Mouse (Mus musculus) hindbrain, embryonic 12.5 days (tissue): Measurements from ENCODE around the gene Clca2. TPM values are rescaled to one million over a fixed set of nuclear protein-coding genes. Genes with fewer than 3 reads are reported as not detected.

Source experiments
- ATAC-seq: fragments of 200-750 bp; cut with Nextera tagmentation; 2 replicates; pipeline ENCODE4 v1.8.0; 2017; ENCODE audit warnings: moderate TSS enrichment; ENCODE audit not compliant: low FRiP score
- H3K27ac ChIP-seq: fragments of 300-500 bp; sonication (generic); 2 replicates; pipeline ENCODE4 v1.5.1; 2016; ENCODE audit warnings: mild to moderate bottlenecking
- H3K27me3 ChIP-seq: fragments of 300-500 bp; sonication (generic); 2 replicates; pipeline ENCODE4 v1.6.1; 2016; ENCODE audit warnings: mild to moderate bottlenecking
- H3K36me3 ChIP-seq: fragments of 300-500 bp; sonication (generic); 2 replicates; pipeline ENCODE4 v1.6.1; 2016; ENCODE audit warnings: mild to moderate bottlenecking
- H3K4me1 ChIP-seq: fragments of 300-500 bp; sonication (generic); 2 replicates; pipeline ENCODE4 v1.6.1; 2016
- H3K4me2 ChIP-seq: fragments of 300-500 bp; sonication (generic); replicated peaks from 2 replicates; pipeline ENCODE4 v1.6.1; 2016; ENCODE audit warnings: mild to moderate bottlenecking
- H3K4me3 ChIP-seq: fragments of 300-500 bp; sonication (generic); 2 replicates; pipeline ENCODE4 v1.5.1; 2016; ENCODE audit warnings: mild to moderate bottlenecking
- H3K9ac ChIP-seq: fragments of 300-500 bp; sonication (generic); 2 replicates; pipeline ENCODE4 v1.6.1; 2016; ENCODE audit warnings: mild to moderate bottlenecking, moderate library complexity
- H3K9me3 ChIP-seq: fragments of 300-500 bp; sonication (generic); replicated peaks from 2 replicates; pipeline ENCODE4 v1.6.1; 2016; ENCODE audit warnings: mild to moderate bottlenecking
- WGBS: fragments of 180-500 bp; shearing (Covaris S2); methylation state at CpG from one replicate; pipeline ENCODE4 v1.1.7; 2016; 5-methylcytosine and 5-hydroxymethylcytosine counted together
- polyA plus RNA-seq: library from polyadenylated mRNA; unstranded; fragments of >200 nt; fragmentation: Nextera tagmentation; extraction: Ambion mirVana; gene quantifications from 2 replicates; pipeline ENCODE4 v1.2.1, GENCODE M21; 2016

Clca2 gene
- polyA plus RNA-seq, 1 experiment from 2014 or later = 0.08 TPM

DNA sequence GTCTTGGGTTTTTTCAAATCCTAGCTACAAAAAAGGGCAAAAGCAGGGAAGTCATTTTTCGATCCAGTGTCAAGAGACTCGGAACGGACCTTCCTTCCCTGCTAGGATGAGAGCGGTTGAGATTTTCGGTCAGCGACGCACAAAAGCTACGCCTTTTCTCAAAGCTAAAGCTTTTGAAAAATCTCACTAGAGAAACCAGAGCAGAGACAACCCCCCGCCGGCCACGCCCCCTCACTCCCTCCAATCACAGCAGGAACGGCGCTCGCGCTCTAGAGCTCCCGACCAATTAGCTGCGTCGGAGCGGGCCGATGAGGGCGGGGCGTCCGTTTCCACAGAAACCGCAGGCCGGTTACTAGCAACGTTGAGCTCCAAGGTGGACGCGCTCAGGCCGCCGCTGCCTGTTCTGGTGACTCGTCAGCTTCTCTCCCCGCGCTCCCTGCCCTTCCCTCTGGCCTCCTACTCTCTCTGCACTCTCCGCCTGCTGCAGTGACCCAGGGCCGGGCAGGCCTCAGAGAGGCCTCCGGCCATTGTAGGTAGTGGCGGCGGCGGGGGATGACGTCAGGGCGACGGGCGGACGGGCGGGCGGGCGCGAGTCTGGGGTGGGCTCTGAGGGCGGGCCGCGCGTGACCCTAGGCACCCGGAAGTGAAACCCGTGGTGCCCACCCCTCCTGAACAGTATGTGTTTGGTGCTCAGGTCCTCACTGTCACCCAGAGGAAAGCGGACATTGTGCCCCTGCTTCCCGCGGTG, 19.2 kb upstream of the Clca2 start, which contains the start of gene Odf2l:
Odf2l (plus strand) TSS at position 335 of the 748 bp plus-strand sequence.
- under 1% methylated on average over 54 of the region's 57 CpGs for WGBS
- H3K9ac ChIP-seq = peak within 1 kb of the TSS; percentile 81
- H3K4me2 ChIP-seq = peak within 1 kb of the TSS; percentile 75
- H3K4me1 ChIP-seq = peaks cover 9% of the 10 kb centered on the region; the same call in 1 of the 2 replicates
- peak within 1 kb of the TSS; percentile 97 for H3K27ac ChIP-seq
- peak; percentile 99 for ATAC-seq
- no peaks in the 10 kb centered on the region for H3K27me3 ChIP-seq
- H3K36me3 ChIP-seq = no peaks in the 10 kb centered on the region
- no peaks in the 10 kb centered on the region for H3K9me3 ChIP-seq
- H3K4me3 ChIP-seq = peak within 1 kb of the TSS; percentile 72

DNA sequence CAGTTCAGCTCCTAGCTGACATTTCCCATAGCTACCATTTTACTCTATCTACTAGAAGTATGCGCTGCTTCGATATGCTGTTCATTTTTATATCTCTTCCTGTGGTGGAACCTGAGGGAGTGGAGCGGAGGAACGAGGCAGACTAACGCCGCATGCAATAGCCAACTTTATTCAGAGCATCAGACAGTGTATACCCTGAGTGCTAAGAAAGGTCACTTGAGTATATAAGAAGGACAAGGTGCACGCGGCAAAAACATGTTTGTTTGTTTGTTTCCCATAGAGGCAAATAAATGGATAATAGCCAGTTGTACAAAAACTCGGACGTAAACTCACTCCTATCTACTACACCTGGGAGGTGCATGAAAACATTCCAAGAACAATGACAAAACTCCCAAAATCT, 18.4 kb upstream of the Clca2 start:
- H3K36me3 ChIP-seq = no peaks in the 10 kb centered on the region
- peak overlapping the region; percentile 58 for H3K9ac ChIP-seq
- peak overlapping the region; percentile 72 for H3K4me3 ChIP-seq
- H3K4me1 ChIP-seq = peaks cover 9% of the 10 kb centered on the region; the same call in 1 of the 2 replicates
- peak overlapping the region; percentile 97 for H3K27ac ChIP-seq
- 86% methylated on average over 10 of the region's 10 CpGs for WGBS
- no peak for ATAC-seq
- peak overlapping the region; percentile 75 for H3K4me2 ChIP-seq
- no peaks in the 10 kb centered on the region for H3K9me3 ChIP-seq
- no peaks in the 10 kb centered on the region for H3K27me3 ChIP-seq

DNA sequence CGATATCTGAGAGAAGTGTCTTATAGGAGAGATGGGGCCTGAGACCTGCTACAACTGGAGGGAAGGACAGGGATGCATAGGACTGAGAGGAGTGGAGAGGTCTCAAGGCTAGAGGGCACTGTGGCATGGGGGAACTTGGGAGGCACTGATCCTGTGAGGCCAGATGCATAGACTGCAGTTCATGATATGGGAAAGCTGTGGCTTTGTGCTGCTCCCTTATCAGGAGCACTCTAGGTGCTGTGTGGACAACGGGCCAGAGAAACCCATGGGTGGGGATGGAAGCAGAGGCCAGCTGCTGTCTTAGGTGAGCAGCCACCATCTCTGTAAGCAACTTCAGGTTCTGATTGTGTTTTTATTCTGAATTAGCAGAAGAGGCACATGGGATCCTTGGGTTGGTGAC, 15.9 kb upstream of the Clca2 start:
- Histone ChIP-seq H3K36me3 (no peaks in the 10 kb centered on the region), H3K4me1 (peaks cover 9% of the 10 kb centered on the region; the same call in 1 of the 2 replicates), H3K27me3 (no peaks in the 10 kb centered on the region), H3K9ac (no peak overlapping the region), H3K9me3 (no peaks in the 10 kb centered on the region), H3K27ac (no peak overlapping the region), H3K4me2 (no peak overlapping the region), H3K4me3 (no peak overlapping the region)
- ATAC-seq = no peak
- 88% methylated on average over 2 of the region's 2 CpGs for WGBS

DNA sequence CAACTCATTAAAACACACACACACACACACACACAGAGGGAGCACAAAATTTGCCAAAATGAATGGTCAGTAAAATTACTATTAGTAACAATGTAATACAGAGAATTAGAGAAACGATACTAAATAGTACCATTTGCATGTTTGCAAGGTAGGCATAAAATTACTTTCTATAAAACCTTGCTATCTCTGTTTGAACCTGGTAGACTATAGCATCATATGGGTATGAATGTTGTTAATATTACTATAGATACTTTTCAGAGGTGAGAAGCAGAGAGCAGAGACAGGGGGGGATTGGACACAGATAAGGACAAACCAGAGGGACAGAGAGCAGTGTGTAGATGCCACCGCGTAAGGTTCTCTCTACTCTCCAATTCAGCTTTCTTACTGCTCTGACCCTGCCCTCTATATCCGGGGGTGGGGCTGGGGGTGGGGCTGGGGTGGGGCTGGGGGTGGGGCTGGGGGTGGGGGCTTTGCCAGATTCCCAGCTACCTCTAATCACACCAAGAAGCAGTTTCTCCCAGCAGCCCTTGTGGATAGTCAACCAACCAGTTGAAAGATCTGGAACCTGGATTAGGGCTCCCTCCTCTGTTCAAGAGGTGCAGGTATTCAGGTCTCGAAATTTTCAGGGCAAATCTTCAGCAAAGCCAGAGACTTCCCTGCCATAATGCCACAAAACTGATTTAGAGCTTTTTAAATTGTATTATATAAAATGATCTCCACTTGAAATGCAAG, 6.7 kb upstream of the Clca2 start:
- H3K4me1 ChIP-seq = no peaks in the 10 kb centered on the region
- 74% methylated on average over 5 of the region's 5 CpGs for WGBS
- no peak for ATAC-seq
- no peaks in the 10 kb centered on the region for H3K36me3 ChIP-seq
- no peaks in the 10 kb centered on the region for H3K27me3 ChIP-seq
- no peak overlapping the region for H3K27ac ChIP-seq
- H3K9ac ChIP-seq = no peak overlapping the region
- no peak overlapping the region for H3K4me2 ChIP-seq
- no peak overlapping the region for H3K4me3 ChIP-seq
- no peaks in the 10 kb centered on the region; the same call in 1 of the 2 replicates for H3K9me3 ChIP-seq

DNA sequence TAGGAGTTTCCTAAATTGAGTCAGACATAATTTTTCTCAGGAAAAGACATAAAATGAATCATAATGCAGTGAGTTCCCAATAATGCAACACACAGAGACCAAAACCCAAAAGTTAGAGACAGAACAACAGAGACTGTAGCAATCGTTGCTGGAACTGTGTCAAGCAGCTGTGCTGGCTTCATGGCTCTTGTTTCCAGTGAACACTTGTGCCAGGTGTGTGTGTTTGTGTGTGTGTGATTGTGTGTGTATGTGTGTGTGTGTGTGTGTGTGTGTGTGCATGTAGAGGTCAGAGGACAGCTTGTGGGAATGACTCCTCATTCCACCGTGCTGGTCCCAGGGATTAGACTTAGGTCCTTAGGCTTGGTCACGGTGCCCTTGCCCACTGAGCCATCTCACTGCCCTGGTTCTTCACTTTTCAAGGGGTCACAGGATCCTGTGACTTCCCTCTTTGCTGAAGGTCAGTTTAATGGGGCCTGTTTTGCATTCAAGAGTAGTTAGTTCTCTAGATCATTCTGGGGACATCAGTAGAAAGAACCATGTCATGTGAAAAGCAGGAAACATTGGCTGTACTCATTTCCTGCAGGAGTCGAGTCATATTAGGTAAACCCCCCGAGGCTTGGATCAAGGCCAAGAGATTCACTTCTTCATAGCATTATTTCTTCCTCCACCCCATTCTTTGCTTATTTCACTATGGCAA, 6.0 kb upstream of the Clca2 start:
- H3K4me1 ChIP-seq = no peaks in the 10 kb centered on the region
- H3K4me2 ChIP-seq = no peak overlapping the region
- 81% methylated on average over 5 of the region's 5 CpGs for WGBS
- H3K36me3 ChIP-seq = no peaks in the 10 kb centered on the region
- H3K27me3 ChIP-seq = no peaks in the 10 kb centered on the region
- H3K9ac ChIP-seq = no peak overlapping the region
- no peak overlapping the region for H3K27ac ChIP-seq
- no peak overlapping the region for H3K4me3 ChIP-seq
- no peaks in the 10 kb centered on the region; the same call in 1 of the 2 replicates for H3K9me3 ChIP-seq
- ATAC-seq = no peak

DNA sequence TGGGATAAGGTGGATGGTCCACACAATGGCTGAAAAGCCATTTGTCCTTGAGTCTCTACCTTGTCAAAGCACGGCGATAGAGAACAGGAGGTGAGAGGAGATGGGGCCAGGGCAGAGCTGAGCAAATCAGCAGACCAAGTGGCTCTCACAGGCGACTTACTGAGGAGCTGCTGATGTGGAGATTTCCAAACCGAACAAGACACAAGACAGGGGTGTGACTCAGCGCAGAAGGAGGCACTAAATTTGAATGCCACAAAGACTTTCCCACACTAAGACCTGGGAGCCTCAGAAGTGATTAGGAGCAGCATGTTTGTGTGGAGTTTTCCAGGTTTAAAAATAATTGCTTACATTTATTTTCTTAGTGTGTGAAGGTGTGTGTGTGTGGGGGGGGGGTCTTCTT, 4.5 kb upstream of the Clca2 start:
- ATAC-seq = no peak
- H3K27me3 ChIP-seq = no peaks in the 10 kb centered on the region
- no peak overlapping the region for H3K9ac ChIP-seq
- no peak overlapping the region for H3K4me3 ChIP-seq
- WGBS = 76% methylated on average over 5 of the region's 5 CpGs
- no peaks in the 10 kb centered on the region; the same call in 1 of the 2 replicates for H3K9me3 ChIP-seq
- H3K36me3 ChIP-seq = no peaks in the 10 kb centered on the region
- no peak overlapping the region for H3K27ac ChIP-seq
- no peak overlapping the region for H3K4me2 ChIP-seq
- H3K4me1 ChIP-seq = no peaks in the 10 kb centered on the region

DNA sequence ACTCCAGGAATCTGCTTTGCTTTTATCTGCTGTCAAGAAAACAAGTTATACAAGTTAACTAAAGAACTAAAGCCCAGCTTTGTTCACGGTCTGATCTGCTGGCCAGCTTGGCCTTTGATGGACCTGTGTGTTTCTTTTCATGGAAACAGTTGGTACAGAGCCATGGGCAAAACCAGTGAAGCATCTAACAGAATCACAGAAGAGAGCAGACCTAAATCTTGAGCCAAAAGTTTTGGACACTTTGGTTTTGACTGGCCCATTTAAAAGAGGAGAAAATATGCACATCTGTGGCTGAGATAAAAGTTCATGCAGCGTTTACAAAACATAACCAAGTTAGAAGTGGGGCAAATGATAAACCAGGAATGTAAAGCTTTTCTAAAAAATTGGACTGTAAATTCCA, 4.1 kb upstream of the Clca2 start:
- Histone ChIP-seq H3K4me1 (no peaks in the 10 kb centered on the region), H3K36me3 (no peaks in the 10 kb centered on the region), H3K4me3 (no peak overlapping the region), H3K4me2 (no peak overlapping the region), H3K9me3 (no peaks in the 10 kb centered on the region), H3K27me3 (no peaks in the 10 kb centered on the region), H3K27ac (no peak overlapping the region), H3K9ac (no peak overlapping the region)
- WGBS = 92% methylated on average over 2 of the region's 2 CpGs
- ATAC-seq = no peak

DNA sequence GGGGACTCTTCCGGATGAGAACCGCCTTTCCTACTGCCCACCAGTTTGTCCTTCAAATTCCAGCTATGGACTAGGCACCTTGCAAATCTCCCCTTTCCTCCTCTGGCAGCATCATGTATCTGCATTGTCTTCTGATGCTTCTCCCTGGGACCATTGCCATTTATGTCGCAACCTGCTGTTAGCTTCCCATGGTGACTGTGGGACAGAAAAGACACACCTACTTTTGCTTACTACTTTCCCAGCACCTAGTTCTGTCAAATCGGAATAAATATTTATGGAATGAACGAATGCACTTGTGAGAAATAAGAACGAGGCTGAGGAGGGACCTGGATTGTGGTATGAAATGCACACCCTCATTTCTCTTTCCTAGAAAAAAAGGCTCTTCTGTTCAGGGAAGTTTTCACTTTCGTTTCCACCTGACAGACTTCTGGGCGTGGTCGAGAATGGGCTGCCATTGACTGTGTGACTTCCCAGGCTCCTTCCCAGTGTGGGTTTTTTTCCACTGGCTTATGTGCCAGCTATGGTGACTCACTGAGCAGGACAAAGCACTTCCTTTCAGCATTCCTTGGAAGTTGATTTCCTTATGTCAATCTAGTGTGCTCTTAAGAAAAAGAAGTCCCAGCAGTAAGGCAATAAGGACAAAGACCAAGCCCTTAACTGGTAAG, 2.8 kb upstream of the Clca2 start:
- ATAC-seq = no peak
- WGBS = 80% methylated on average over 9 of the region's 9 CpGs
- Histone ChIP-seq H3K27me3 (no peaks in the 10 kb centered on the region), H3K4me3 (no peak overlapping the region), H3K27ac (no peak overlapping the region), H3K4me1 (no peaks in the 10 kb centered on the region), H3K9ac (no peak overlapping the region), H3K9me3 (no peaks in the 10 kb centered on the region), H3K36me3 (no peaks in the 10 kb centered on the region), H3K4me2 (no peak overlapping the region)

DNA sequence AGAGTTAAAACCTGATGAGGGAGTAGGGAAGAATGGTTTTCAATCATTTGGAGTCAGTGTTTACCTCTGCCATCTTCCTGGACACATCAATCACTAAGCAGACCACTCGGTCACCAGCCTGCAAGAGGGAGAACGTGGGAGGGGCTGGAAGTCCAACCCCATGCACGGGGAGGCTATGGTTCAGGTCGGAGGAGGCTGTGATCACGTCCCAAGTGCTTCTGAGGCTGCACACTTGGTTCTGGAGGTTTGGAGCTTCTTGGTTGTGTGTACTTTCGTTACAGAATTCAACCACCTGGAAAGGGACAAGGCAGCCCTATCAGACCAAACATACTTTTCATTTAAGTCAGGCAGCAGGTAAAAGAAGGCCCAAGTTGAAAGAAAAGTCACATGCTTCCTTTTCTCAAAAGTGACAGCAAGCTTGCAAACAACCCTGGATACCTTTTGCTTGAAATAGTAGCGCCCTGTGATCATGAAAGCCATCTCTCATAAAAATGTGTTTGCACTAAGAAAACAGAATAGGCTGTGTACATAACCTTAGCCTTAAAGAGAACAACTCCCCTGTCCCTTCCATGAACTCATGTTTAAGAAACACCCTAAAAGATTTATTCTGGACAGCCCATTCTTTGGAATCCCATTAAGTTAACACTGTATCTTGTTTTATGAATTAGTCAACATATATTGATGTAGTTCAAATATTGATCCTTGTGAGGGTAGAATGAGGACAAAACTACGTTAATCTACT, 11.2 kb downstream of the Clca2 start:
- Histone ChIP-seq H3K4me2 (no peak overlapping the region), H3K36me3 (no peaks in the 10 kb centered on the region), H3K4me3 (no peak overlapping the region), H3K9me3 (no peaks in the 10 kb centered on the region), H3K27me3 (no peaks in the 10 kb centered on the region), H3K9ac (no peak overlapping the region), H3K4me1 (no peaks in the 10 kb centered on the region), H3K27ac (no peak overlapping the region)
- WGBS = 79% methylated on average over 8 of the region's 8 CpGs
- ATAC-seq = no peak

DNA sequence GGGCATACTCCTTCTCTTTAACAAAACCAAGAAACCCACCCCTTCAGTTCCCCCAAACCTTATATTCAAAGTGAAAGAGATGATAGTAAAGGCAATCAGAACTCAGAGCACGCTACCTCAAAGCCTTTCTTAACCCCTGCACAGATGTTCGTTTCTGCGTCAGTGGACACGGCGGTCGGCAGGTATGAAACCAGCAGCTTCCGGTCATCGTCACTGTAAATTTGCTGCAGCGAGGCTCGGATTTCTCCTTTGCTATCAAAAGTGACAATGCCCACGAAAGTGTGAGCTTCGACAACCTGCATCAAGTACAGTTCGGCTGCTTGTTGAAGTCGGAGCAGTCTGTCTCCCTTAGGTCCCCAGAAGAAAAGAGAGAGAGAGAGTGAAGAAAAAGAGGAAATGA, 13.1 kb downstream of the Clca2 start:
- no peak overlapping the region for H3K4me3 ChIP-seq
- H3K4me2 ChIP-seq = no peak overlapping the region
- H3K4me1 ChIP-seq = no peaks in the 10 kb centered on the region
- no peak overlapping the region for H3K9ac ChIP-seq
- no peaks in the 10 kb centered on the region for H3K27me3 ChIP-seq
- no peak for ATAC-seq
- H3K9me3 ChIP-seq = no peaks in the 10 kb centered on the region
- H3K27ac ChIP-seq = no peak overlapping the region
- no peaks in the 10 kb centered on the region for H3K36me3 ChIP-seq
- 94% methylated on average over 14 of the region's 14 CpGs for WGBS

DNA sequence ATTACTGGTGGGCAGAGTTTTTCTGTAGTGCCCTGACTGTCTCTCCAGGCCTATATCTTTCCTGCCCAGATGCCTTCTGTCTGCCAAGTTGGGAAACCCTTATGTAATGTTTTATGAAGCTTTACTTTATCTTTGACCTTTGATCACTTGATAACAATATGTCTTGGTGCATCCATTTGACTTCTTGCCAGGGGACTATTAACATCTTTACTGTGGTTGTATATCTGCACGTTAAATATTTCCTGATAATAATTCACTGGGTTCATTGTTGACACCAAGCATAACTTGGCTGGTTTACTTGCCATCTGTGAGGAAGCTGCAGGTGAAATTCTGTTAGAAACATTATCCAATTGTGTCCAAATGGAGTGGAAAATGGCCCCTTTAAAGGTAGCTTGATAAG, 16.2 kb downstream of the Clca2 start:
- Histone ChIP-seq H3K9me3 (no peaks in the 10 kb centered on the region), H3K9ac (no peak overlapping the region), H3K27ac (no peak overlapping the region), H3K4me3 (no peak overlapping the region), H3K4me1 (no peaks in the 10 kb centered on the region), H3K4me2 (no peak overlapping the region), H3K27me3 (no peaks in the 10 kb centered on the region), H3K36me3 (no peaks in the 10 kb centered on the region)
- 93% methylated on average over 1 of the region's 1 CpGs for WGBS
- ATAC-seq = no peak
